Mouse (Mus musculus) forebrain, embryonic 13.5 days (tissue): Measurements from ENCODE around the gene Hoxa1. TPM values are rescaled to one million over a fixed set of nuclear protein-coding genes. Genes with fewer than 3 reads are reported as not detected.
A peak's percentile ranks its signal among the peaks of the same experiment; 100 is the strongest.

Experiments used
- ATAC-seq: fragments of 200-750 bp; cut with Nextera tagmentation; 2 replicates; pipeline ENCODE4 v1.8.0; 2017
- H3K27ac ChIP-seq: fragments of 300-500 bp; sonication (generic); 2 replicates; pipeline ENCODE4 v1.5.1; 2015; ENCODE audit warnings: inconsistent platforms, mild to moderate bottlenecking, moderate library complexity
- H3K27me3 ChIP-seq: fragments of 300-500 bp; sonication (generic); 2 replicates; pipeline ENCODE4 v1.6.1; 2015; ENCODE audit warnings: mild to moderate bottlenecking, inconsistent platforms
- H3K36me3 ChIP-seq: fragments of 300-500 bp; sonication (generic); 2 replicates; pipeline ENCODE4 v1.6.1; 2015; ENCODE audit warnings: mild to moderate bottlenecking, inconsistent platforms; ENCODE audit not compliant: poor library complexity, severe bottlenecking
- H3K4me1 ChIP-seq: fragments of 300-500 bp; sonication (generic); 2 replicates; pipeline ENCODE4 v1.6.1; 2015; ENCODE audit warnings: inconsistent platforms
- H3K4me2 ChIP-seq: fragments of 300-500 bp; sonication (generic); 2 replicates; pipeline ENCODE4 v1.6.1; 2015; ENCODE audit warnings: inconsistent platforms, mild to moderate bottlenecking, moderate library complexity
- H3K4me3 ChIP-seq: fragments of 300-500 bp; sonication (generic); 2 replicates; pipeline ENCODE4 v1.5.1; 2015; ENCODE audit warnings: mild to moderate bottlenecking, inconsistent platforms
- H3K9ac ChIP-seq: fragments of 300-500 bp; sonication (generic); 2 replicates; pipeline ENCODE4 v1.6.1; 2015; ENCODE audit warnings: mild to moderate bottlenecking, inconsistent platforms
- H3K9me3 ChIP-seq: fragments of 300-500 bp; sonication (generic); replicated peaks from 2 replicates; pipeline ENCODE4 v1.6.1; 2016; ENCODE audit warnings: inconsistent platforms
- WGBS: fragments of 180-500 bp; shearing (Covaris S2); methylation state at CpG from one replicate; pipeline ENCODE4 v1.1.7; 2015; 5-methylcytosine and 5-hydroxymethylcytosine counted together
- polyA plus RNA-seq: library from polyadenylated mRNA; unstranded; fragments of >200 nt; fragmentation: Nextera tagmentation; extraction: Ambion mirVana; gene quantifications from 2 replicates; pipeline ENCODE4 v1.2.1, GENCODE M21; 2015

Gene Hoxa1
- polyA plus RNA-seq, 1 experiment from 2014 or later: not detected

DNA sequence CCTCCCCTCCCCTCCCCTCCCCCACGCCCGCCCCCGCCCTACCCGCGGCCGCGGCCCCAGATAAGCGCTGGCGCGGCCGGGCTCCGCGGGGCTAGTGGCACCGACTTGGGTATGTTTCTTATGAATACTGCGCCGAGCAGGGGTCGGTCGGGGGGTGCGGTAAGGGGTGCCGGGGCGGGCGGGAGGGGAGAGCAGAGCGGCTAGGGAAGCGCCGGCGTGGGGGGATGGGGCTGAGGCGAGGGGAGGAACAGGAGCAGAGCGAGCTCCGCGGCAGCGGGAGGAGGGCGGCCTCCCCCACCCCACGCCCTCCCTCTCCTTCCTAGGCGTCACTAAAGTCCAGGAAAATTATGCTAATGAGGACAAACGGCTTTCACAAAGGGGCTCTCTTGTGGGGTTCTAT, 17.7 kb upstream of the Hoxa1 start:
- Histone ChIP-seq H3K4me1 (peaks cover 7% of the 10 kb centered on the region; the same call in 1 of the 2 replicates), H3K27me3 (peaks cover 99% of the 10 kb centered on the region), H3K9ac (no peak overlapping the region), H3K4me2 (no peak overlapping the region), H3K36me3 (no peaks in the 10 kb centered on the region), H3K27ac (no peak overlapping the region), H3K9me3 (no peaks in the 10 kb centered on the region), H3K4me3 (no peak overlapping the region)
- WGBS: 3% methylated on average over 15 of the region's 35 CpGs
- no peak for ATAC-seq

DNA sequence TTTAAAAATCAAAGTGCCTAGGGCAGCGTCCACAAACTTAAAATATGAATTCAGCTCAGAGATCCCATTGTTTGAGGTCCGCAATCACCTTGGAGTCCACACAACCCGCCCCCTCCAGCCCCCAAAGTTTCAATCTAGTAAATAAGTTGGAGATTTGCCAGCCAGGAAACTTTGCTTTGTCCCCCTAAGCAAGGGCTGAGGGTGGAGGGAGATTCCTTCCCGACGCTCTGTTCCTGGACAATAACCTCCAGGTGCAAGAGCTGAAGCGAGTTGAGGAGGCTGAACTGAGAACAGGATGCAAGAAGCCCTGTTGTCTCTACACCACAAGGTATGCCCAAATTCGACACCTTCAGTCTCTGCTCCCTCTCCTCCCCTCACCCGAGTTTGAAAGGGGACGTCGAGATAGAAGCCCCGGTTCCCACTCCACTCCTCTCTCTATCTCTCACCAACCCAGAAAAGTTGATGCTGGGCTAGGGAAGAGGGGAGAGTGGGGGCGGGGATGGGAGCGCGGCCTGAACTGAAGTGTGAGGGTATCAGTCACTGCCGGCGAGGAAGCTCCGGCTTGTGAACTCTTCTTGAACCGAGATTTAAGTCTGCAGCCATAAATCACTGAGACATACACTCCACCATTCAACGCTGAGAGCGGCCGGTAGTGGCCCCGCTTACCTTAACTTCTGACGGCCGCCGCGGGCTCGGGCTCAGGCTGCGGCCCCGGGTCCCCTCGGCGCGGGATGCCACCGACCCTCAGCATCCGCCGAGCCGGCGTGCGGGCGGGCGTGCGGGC, 17.0 kb upstream of the Hoxa1 start:
- no peak overlapping the region for H3K27ac ChIP-seq
- no peak overlapping the region for H3K4me2 ChIP-seq
- peaks cover 7% of the 10 kb centered on the region; the same call in 1 of the 2 replicates for H3K4me1 ChIP-seq
- ATAC-seq: no peak
- H3K4me3 ChIP-seq: no peak overlapping the region
- 1% methylated on average over 30 of the region's 41 CpGs for WGBS
- H3K36me3 ChIP-seq: no peaks in the 10 kb centered on the region
- H3K27me3 ChIP-seq: peaks cover 99% of the 10 kb centered on the region
- no peaks in the 10 kb centered on the region for H3K9me3 ChIP-seq
- H3K9ac ChIP-seq: no peak overlapping the region

DNA sequence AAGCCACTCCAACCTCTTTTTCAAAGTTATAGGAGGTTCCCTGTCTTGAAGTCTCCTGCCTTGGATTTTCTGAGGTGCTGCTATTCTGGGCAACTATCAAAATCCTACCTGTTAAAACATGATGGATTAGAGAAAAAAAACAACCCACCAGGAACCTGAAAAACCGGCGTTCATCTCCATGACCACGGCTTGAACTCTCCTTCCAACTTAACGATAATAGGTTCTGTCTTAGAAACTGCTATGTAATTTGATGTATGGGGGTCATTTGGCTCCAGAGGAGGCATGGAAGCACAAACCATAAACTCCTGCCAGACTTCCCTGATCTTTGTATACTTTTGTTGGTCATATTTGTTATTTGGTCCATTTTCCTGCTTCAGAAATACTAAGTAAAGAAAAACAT, 15.5 kb upstream of the Hoxa1 start:
- 6% methylated on average over 4 of the region's 4 CpGs for WGBS
- H3K9me3 ChIP-seq: no peaks in the 10 kb centered on the region
- no peak overlapping the region for H3K4me3 ChIP-seq
- H3K27me3 ChIP-seq: peaks cover 98% of the 10 kb centered on the region
- peaks cover 7% of the 10 kb centered on the region; the same call in 1 of the 2 replicates for H3K4me1 ChIP-seq
- no peak for ATAC-seq
- H3K9ac ChIP-seq: no peak overlapping the region
- H3K36me3 ChIP-seq: no peaks in the 10 kb centered on the region
- H3K4me2 ChIP-seq: no peak overlapping the region
- no peak overlapping the region for H3K27ac ChIP-seq

DNA sequence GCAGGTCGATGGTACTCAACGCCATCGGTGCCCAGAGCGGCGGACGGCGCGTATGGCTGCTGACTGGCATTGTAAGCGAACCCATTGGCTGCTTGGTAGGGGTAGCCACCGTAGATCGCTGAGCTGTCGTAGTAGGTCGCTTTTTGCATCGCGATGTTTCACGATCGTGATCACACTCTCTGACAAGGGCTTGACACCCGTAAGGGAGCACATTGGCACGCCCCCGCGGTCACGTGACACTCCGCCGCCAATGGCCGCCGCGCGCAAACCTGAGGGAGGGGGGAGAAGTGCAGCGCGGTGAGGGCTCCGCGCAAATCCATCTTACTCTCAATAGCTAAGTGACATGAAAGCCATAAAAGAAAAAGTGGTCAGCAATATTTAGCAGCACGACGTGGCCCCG, 14.4 kb upstream of the Hoxa1 start:
- 0% methylated on average over 35 of the region's 35 CpGs for WGBS
- H3K4me1 ChIP-seq: peaks cover 7% of the 10 kb centered on the region; the same call in 1 of the 2 replicates
- peak overlapping the region; percentile 48 for H3K4me2 ChIP-seq
- peak overlapping the region; percentile 24 for H3K4me3 ChIP-seq
- no peak overlapping the region for H3K27ac ChIP-seq
- H3K36me3 ChIP-seq: no peaks in the 10 kb centered on the region
- H3K9ac ChIP-seq: no peak overlapping the region
- ATAC-seq: peak; percentile 38; the same call in 1 of the 2 replicates
- no peaks in the 10 kb centered on the region for H3K9me3 ChIP-seq
- H3K27me3 ChIP-seq: peaks cover 98% of the 10 kb centered on the region

DNA sequence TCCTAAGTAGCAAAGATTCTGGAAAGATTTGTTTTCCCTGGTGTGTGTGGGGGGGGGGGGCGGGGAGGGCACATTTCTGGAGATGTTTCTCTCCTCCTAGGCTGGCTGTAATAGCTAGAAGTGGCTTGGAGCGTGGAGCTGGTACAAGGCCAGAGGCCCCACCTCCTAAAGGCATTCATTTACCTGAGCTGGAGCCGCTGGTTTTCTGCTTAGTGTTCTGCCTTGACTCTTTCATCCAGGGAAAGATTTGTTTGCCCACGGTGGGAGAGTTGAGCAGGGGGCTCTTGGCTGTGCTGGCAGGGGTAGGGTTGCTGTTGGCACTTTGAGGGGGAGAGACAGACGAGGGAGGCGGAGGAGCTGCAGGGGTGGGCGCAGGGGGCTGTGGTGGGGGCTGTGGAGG, 13.8 kb upstream of the Hoxa1 start:
- WGBS: 6% methylated on average over 6 of the region's 7 CpGs
- H3K4me3 ChIP-seq: no peak overlapping the region
- H3K27me3 ChIP-seq: peaks cover 98% of the 10 kb centered on the region
- peaks cover 7% of the 10 kb centered on the region; the same call in 1 of the 2 replicates for H3K4me1 ChIP-seq
- H3K9me3 ChIP-seq: no peaks in the 10 kb centered on the region
- no peak overlapping the region for H3K27ac ChIP-seq
- H3K36me3 ChIP-seq: no peaks in the 10 kb centered on the region
- H3K4me2 ChIP-seq: peak overlapping the region; percentile 48; the same call in 1 of the 2 replicates
- no peak overlapping the region for H3K9ac ChIP-seq
- ATAC-seq: no peak

DNA sequence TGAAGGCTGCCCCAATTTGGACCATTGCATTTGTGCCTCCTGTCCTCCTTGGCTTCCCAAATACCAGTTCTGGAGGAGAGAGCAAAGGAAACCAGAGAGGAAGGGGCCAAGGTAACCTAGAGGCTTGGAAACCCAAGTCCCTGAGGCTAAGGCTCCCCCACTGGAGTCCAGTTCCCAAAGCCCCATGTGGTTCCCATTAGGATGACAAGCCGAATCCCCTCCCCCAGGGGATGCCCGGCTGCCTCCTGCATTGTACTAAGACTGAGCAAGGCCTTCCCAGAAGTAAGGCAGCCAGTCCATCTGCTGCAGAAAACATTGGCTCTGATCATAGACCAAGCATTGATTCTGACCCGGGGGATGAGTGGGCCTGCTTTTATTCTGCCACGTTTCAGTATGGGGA, 13.2 kb upstream of the Hoxa1 start:
- Histone ChIP-seq H3K4me3 (no peak overlapping the region), H3K9ac (no peak overlapping the region), H3K4me1 (peaks cover 7% of the 10 kb centered on the region; the same call in 1 of the 2 replicates), H3K36me3 (no peaks in the 10 kb centered on the region), H3K9me3 (no peaks in the 10 kb centered on the region), H3K4me2 (no peak overlapping the region), H3K27ac (no peak overlapping the region), H3K27me3 (peaks cover 98% of the 10 kb centered on the region)
- ATAC-seq: no peak
- 2% methylated on average over 4 of the region's 4 CpGs for WGBS

DNA sequence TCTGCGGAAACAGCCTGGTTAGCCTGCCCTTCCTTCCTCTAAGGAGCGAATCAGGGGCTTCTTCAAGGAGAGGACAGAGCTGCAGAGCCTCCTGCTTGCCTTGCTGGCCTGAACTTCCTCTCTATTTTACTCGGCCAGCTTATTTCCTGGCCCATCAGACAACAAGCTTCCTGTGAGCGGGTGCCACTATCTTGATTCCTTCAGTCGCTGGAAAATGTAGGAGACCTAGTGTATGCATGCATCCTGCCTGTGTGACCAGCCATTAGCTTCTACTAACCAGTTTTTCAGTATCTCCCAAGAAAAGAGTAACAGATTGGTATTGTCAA, 12.7 kb upstream of the Hoxa1 start:
- no peaks in the 10 kb centered on the region for H3K36me3 ChIP-seq
- no peak overlapping the region for H3K4me3 ChIP-seq
- H3K9me3 ChIP-seq: no peaks in the 10 kb centered on the region
- peaks cover 98% of the 10 kb centered on the region for H3K27me3 ChIP-seq
- H3K4me2 ChIP-seq: no peak overlapping the region
- WGBS: 1% methylated on average over 5 of the region's 5 CpGs
- H3K9ac ChIP-seq: no peak overlapping the region
- no peak for ATAC-seq
- no peak overlapping the region for H3K27ac ChIP-seq
- peaks cover 7% of the 10 kb centered on the region; the same call in 1 of the 2 replicates for H3K4me1 ChIP-seq

DNA sequence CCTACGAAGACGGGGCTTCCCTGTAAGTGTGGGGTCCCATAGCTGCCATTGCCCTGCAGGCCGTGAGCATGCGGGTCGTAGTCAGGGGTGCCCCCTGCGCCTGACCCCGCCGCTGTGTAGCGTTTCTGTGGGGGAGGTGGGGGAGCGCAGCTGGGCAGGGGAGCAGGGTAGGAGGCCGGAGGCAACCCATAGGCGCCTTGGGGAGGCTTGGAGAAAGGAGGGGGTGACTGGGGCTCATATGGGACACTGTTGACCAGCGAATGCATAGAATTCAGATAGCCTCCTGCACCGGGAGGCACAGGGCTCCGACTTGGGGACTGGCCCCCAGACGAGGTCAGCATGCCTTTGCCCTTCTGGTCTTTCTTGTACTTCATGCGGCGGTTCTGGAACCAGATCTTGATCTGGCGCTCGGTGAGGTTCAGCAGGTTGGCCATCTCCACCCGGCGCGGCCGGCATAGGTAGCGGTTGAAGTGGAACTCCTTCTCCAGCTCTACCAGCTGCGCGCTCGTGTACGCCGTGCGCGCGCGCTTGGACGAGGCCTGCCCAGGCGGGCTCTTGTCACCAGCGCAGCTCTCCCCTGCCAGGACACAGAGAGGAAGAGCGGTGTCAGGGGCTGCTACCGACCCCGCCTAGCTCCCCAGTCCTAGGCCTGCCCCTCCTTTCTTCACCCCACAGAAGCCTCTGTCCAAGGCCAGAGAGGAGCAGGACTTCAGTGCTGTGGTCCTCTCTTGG, 12.2 kb upstream of the Hoxa1 start:
- no peak for ATAC-seq
- peaks cover 98% of the 10 kb centered on the region for H3K27me3 ChIP-seq
- H3K4me2 ChIP-seq: no peak overlapping the region
- under 1% methylated on average over 39 of the region's 40 CpGs for WGBS
- H3K27ac ChIP-seq: no peak overlapping the region
- no peak overlapping the region for H3K9ac ChIP-seq
- H3K36me3 ChIP-seq: no peaks in the 10 kb centered on the region
- no peak overlapping the region for H3K4me3 ChIP-seq
- H3K9me3 ChIP-seq: no peaks in the 10 kb centered on the region
- peaks cover 7% of the 10 kb centered on the region; the same call in 1 of the 2 replicates for H3K4me1 ChIP-seq

DNA sequence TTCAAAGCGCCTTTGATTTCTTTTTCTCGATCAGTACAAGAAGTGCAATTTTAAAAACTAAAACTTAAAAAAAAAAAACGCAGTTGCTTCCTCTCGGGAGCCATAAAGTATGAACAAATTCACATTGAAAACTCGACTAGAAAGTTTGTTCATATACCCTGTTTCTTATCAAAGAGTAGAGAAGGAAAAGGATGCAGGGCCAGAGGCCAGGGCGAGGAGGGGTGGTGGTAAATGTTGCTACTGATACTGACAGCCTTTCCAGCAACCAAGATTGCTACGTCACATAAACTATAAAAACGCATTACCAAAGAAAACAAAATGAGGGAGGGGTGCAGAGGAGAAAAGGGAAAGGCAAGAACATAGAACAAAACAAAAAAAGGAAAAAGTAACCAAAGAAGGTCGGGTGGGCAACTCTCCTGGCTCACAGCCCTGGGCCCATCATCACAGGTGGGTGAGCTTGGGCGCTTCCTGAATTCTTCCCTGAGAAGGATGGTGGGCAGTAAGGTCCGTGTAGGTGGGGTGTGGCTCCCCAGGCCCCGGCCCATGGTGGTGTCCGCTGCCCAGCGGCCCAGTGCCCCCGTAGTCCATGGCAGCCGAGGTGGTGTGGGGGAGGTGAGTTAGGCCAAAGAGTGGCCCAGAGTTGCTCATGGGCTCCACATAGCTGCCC, 11.5 kb upstream of the Hoxa1 start:
- H3K4me3 ChIP-seq: no peak overlapping the region
- peaks cover 7% of the 10 kb centered on the region; the same call in 1 of the 2 replicates for H3K4me1 ChIP-seq
- no peak overlapping the region for H3K9ac ChIP-seq
- no peak for ATAC-seq
- no peak overlapping the region for H3K27ac ChIP-seq
- no peak overlapping the region for H3K4me2 ChIP-seq
- H3K9me3 ChIP-seq: no peaks in the 10 kb centered on the region
- peaks cover 98% of the 10 kb centered on the region for H3K27me3 ChIP-seq
- 4% methylated on average over 16 of the region's 16 CpGs for WGBS
- H3K36me3 ChIP-seq: no peaks in the 10 kb centered on the region

DNA sequence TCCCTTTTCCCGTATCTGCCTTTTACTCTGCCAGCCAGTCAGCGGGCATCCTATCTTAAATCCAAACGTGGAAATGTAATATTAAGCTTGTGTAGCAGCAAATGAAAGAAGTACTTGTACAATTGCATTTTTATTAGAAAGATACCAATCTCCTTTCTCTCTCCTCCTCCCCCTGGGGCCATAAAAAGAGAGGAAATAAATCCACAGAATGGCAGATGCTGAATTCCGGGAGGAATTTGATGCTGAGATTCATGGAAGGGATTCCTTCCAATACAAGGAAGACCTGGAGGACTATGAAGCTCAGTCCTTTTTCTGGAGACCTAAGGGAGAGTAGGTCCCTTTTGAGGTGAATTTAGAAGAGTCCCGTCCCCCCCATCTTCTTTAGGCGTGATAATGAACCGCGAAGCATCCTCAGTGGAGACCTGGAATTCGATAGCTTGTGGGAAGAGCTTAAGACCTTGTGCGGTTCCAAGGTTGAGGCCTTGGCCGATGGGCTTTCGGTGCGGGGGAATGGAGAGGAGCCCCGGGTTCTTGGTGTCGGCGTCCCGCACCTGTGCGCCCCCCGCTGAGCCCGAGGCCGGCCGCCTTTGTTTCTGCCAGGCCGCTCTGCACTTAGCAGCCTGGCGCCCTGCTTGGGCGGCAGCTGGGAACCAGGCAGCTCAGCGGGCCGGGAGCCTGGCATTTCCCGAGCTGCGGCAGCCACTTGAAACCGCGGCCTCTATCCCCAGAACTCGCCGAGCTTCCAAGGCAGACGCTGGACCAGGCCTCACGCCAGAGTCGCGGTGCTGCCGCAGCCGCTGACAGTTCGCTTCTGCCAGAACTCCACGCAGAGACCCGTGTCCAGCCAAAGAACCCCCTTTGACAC, 10.3 kb upstream of the Hoxa1 start:
- Histone ChIP-seq H3K27me3 (peaks cover 99% of the 10 kb centered on the region), H3K4me1 (peaks cover 7% of the 10 kb centered on the region; the same call in 1 of the 2 replicates), H3K4me3 (no peak overlapping the region), H3K27ac (no peak overlapping the region), H3K9ac (no peak overlapping the region), H3K4me2 (no peak overlapping the region), H3K36me3 (no peaks in the 10 kb centered on the region), H3K9me3 (no peaks in the 10 kb centered on the region)
- no peak for ATAC-seq
- WGBS: 1% methylated on average over 42 of the region's 42 CpGs

DNA sequence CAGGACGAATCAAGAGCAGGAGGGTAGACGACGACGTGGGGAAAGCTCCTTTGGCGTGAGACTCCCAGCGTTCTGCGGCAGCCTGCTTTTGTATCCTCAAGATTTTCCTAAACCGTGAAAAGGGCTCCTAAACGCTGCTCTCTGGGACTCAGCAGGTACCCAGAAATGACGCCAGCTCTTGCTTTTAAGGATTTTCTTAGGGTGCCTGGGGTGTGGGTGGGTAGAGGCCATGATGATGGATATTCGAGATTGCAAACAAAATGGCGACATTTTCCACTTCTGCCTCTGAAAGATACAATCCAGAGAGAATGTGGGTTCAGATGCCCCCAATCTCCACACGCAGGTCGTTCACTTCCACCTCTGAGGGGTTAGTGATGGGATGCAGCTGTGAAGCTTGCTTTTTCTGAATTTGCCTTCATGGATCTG, 9.6 kb upstream of the Hoxa1 start:
- H3K27me3 ChIP-seq: peaks cover 99% of the 10 kb centered on the region
- no peaks in the 10 kb centered on the region for H3K9me3 ChIP-seq
- no peak overlapping the region for H3K9ac ChIP-seq
- 1% methylated on average over 14 of the region's 14 CpGs for WGBS
- H3K4me3 ChIP-seq: no peak overlapping the region
- no peaks in the 10 kb centered on the region for H3K36me3 ChIP-seq
- no peak for ATAC-seq
- no peak overlapping the region for H3K4me2 ChIP-seq
- no peak overlapping the region for H3K27ac ChIP-seq
- peaks cover 6% of the 10 kb centered on the region; the same call in 1 of the 2 replicates for H3K4me1 ChIP-seq
